Mouse (Mus musculus): ENCODE measurements around the gene Icos. TPM values are rescaled to one million over a fixed set of nuclear protein-coding genes. Genes with fewer than 3 reads are reported as not detected.
A peak's percentile ranks its signal among the peaks of the same experiment; 100 is the strongest.

Gene Icos
- polyA plus RNA-seq, 2 experiments from 2014 or later = 474 to 595 TPM

DNA sequence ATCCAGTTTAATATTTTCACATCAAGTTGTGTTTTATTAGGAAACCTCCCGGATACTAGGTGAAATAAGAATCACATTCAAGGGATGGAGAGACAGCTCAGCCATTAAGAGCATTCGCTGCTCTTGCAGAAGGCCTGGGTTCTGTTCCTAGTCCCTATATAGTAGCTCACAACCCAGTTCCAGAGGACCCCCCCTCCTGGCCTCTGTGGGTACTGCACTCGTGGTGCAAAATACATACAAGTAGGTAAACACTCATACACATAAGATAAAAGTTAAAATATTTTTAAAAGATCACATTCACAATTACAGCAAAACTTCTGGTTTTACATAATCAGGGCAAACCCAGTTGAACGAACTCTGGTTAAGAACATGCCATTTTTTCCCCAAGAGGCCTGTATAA is 15.6 kb upstream of the Icos start:
- ATAC-seq = no peak

DNA sequence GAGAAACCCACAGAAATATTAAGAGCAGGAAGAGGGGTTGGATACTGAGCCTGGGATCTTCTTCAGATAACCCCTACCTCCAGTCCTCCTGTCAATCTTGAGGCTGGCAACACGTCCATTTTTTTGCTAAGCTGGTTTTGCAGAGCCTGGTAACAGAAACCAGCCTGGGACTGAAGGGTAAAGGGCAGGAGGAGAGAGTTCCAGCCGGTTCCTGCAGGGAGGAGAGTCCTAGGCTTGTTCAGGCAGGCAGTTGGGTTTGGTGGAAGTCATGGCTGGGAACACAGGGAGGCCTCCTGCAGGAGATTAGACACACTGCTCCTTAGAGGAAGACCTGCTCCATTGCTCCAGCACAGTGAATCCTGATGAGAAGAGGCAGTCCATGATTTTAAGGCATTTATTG is 10.2 kb upstream of the Icos start:
- ATAC-seq = no peak

DNA sequence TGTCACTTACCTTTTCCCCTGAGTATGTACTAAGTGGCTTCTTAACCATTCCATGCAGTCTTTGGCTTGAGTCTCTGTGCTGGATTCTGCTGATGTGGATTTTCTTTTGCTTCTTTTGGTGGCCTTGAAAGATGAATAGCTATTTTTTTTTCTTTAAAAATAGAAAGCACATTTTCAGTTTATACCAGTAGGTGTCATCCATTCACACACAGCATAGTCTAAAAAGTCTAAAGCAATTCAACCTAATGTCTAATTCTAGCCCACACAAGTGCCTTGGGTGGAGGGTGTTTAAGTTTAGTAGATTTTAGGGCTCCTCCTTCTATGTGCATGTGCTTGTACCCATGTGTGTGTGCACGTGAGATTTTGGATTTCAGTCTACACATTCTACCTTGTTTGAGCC is 6.9 kb upstream of the Icos start:
- no peak for ATAC-seq

DNA sequence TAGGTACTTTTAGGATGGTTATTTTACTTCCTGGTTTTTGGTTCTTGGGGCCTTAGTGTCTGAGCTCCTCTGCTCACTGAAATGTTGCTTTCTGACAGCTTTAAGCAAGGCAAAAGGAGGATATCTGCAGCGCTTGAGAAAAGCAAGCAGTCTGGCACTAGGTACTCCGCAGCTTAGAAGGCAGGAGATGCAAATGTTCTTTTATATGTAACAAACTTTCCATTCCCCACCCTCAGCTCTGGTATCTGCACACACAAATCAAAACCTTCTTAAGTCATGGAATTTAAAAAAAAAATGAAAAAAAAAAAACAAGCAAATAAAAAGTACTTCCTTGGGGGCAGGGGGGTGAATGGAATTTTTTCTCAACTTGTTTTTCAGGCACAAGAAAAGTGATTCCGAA is 3.5 kb upstream of the Icos start:
- peak; percentile 12 for ATAC-seq

DNA sequence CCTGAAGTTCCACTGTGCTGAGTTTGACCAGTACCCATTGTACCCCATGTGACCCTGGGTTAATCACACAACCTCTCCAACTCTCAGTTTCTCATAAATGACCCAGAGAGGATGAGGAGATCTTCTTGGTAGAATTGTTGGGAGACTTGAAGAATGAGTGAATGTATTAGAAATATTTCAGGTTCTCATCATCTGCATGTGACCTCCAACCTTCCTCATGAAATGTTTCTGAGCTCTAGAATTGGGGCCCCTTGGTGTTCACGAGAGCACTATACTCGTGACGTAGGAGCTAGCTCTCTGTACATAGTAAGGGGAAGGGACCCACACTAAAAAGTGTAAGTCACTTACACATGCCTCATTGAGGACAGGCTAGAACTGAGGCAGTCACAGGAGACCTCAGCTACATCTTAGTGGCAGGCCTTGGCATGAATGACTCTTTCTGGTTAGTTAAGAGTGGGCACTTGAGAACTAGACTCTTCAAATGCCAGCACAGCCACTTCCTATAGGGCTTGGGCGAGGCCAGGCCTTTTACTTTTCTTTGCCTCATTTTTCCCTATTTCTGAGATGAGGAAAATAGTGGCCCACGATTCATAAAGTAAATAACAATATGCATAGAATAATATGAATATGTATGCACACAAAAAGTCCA is 2.0 kb upstream of the Icos start:
- no peak for ATAC-seq

DNA sequence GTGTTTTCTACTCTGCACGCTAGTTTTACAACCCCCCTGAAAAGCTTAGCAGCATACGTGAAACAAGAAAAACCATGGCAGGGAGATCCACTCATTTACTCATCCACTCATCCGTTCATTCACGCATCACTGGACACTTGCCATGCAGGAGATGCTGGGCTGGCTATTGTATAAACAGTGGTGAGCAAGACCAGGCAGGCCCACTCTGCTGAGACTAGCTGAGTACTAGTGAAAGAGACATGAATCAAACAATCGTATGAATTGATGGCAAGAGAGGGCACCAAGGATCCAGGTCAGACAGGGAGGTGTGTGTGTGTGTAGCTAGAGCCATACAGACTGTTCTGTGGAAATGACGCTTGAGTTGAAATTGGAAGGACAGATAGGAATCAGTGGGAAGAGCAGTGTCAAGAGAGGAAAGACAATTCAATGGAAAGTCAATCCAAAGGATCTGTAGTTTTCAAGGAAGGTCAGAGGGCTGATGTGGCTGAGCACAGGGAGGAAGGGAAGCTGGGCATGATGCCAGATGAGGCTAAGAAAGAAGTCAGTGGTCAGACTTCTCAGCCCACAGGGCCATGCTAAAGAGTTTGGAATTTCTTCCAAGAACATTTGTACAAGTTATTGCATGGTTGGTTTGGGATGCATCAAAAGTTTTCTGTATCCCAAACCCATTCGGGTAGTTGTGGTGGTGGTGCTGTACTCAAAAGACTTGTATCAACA is 1.6 kb downstream of the Icos start:
- ATAC-seq = no peak

DNA sequence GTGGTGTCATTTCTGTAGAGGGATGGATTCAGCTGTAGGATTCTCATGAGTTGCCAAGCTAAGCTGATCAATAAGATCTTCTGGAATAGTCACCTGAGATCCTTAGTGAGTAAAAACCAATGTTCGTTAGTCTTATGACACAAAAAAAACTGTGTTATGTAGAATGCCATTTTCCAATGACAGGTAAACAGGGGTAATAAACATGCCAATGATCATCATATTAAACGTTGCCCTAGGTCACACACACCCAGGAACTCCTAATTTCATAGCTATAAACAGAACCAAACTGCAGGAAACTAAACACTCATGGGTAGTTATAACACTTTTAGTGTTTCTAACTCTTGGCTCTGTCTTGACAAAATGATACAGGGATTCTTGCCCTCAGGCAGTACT is 2.1 kb downstream of the Icos start:
- ATAC-seq = no peak

DNA sequence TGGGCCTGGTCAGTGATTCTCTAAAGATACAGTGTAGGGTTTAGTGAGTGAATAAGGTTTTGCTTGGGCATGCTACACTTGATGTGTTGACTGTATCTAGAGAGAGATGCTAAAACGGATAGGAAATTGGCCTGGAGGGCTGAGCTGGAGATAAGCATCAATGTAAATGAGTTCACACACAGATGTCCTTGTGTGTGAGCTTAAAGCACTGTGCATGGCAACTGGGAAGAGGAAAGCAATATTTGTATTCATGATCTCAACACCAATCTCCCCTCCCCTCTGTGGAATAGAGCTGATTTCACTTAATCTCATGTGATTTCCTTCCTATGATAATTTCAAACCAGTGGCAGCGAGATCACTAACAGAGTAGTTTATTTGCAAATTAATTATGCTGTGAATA is 7.3 kb downstream of the Icos start:
- ATAC-seq = peak; percentile 45

DNA sequence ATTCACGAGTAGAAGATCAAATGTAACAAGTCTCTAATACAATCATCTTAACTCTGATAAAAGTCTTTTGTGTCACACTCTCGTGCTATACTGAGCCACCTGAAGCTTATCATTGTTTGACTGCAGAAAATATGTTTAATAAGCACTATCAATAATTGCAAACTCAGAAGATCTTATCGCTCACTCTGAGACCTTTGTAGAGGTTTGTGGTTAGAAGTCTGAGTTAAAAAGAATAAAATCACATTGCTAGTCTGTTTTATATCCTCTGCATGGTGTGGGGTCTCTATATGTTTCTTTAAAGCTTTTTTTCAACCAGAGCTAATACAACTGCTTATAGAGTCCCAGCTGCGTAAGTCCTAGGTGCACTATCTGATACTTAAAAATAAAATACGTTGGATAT is 8.4 kb downstream of the Icos start:
- ATAC-seq = peak; percentile 46

DNA sequence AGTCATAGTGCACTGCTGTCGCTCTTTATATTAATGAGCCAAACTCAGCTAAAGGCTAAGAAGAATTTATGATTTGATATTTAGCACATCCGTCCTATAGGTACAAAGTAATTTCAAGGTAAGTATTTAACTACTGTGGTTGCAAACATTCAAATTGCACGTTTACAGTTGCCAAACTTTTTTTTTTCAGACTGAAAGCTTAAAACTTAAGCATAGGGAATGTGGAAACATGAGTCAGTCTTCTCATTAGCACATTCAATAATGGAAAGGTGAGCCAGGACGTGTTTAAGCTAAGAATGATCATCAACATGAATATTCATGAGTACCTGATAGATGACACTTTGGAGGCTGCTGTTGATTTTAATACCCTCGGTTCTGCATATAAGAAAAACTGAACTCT is 11.4 kb downstream of the Icos start:
- ATAC-seq = no peak

DNA sequence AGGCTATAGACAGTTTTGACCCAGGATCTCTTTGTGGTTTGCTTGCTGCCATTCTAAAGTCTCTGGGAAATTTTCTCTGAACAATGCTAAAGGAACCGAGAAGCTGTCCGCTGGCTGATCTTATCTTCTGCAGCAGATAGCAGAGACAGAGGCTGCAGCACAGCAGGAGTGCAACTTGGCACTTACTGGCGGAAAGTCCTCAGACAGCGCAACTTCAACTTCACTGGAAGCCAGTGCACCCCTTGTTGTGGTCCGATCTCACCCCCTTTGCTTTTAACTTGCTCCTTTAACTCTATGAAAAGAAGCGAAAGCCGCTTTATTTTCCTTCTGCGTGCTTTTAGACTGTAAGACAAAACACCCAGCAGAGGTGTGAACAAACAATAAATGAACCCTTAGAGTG is 12.6 kb downstream of the Icos start:
- peak; percentile 7 for ATAC-seq

DNA sequence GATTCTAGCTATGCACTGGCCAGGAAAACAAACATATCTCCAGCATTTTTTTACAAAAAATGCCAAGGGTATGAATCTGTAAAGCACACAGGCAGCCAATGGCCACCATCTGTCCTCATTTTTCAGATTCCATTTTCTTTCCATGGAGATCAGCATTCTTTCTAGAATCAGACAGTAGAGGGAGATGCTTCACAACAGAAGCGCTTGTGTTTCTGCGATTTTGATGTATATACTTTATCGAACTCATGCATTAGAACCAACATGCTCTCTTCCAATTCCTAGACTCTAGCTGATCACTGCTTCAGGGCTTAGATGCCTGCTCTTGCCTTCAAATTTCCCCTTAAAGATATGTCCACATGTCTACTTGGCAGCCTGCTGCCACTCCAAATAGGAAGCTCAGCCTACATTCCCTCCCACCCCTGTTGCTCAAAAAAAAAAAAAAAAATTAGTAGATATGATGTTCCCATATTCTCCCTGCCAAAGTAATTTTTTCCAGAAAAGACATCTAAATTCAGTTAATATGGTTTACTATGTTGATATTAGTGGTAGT is 20.4 kb downstream of the Icos start:
- ATAC-seq = no peak

DNA sequence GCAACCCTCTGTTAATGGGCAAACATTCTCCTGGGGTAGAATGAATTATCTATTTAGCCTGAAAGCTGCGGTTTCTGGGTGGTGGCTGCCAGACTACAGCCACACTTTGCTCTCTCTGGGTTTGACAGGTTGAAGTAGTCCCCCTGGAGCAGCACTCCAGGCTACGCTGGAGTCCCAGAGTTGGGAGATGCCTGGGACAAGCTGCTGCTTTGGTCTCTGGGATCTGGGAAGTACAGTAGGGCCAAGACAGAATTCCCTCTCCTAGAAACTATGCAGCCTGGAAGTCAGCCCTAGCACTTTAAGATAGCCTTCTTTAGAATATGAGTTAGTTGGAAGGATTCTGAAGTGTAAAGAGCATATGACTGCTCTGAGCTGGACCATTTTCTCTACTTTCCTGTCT is 21.0 kb downstream of the Icos start:
- ATAC-seq = no peak

DNA sequence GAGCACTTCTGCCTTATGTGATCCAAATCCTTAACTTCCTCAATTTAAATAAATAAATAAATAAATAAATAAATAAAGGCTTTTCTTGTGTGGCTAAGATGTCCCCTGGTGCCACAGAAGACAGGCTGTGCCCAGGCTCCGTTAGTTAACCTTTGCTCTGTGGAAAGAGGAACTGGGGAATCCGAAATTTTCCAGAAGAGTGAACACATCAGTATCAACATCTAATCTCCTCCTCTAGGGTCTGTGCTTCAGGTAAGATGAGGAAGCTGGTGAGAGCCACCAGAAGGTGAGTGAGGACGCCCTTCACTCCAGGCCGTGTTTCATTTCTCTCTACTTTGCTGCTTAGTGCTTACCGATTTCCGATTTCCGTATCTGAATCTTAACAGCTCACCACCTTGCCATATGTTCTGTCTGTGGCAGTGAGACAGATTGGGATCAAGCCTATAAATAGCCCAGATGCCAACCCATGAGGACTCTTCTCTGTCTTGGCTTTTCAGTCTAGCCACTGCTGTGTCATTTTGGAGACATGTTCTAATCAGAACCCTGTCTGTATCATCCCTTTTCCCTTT is 24.1 kb downstream of the Icos start:
- no peak for ATAC-seq

DNA sequence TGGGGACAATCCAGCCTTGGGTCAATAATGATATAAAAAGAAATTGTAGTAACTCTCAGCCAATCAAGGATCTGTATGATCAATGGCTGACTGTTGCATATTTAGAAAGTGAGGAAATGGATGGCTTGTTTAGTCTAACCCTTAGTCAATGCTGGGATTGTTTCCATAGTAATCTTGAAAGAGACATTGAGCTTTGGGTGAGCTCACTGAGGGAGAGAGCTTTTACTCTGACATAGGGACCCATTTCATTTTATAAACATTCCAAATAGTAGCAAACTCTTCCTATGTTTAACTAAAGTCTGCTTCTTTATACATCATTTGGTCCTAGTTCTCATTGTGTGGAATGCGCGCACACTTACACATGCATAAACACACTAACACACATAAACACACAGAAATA is 28.5 kb downstream of the Icos start:
- ATAC-seq = no peak

DNA sequence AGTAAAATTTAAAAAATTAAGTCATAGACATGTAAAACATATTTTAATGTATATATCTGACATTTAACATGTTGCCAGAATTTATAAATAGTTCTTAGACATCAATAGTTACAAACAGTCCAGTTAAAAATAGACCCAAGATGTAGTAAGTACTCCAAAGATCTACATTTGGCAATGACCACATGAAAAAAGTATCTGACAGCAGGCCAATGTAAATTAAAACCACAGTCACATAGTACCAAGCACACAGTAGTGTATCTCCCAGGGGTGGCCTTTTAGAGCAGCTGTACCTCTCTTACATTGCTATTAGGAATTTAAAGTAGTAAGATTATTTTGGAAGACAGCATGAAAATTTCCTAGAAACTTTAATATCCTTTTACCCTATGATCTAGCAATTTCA is 29.8 kb downstream of the Icos start:
- no peak for ATAC-seq

DNA sequence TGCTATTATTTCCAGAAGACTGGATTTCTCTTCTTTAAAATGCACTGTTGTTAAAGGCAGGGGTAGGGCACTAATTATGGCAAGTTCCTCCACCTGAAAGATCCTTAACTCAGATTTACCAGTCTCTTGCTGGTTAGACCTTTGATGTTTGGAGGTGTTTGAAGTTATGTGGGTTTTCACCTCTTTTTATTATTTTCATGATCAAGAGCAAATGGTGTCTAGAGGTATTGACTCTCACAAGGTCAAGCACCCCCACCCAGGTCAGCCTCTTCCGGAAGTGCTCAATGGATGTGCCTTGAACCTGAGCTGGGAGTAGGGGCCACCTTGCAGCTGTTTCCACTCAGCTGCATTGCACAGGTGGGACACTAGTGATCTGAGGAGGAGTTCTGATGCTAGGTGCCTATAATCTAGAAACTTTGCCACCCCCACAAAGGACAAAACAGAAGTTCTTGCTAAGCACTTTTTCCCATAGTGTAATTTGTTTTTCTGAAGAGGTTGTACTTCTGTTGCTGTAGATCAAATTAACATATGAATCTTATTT is 38.9 kb downstream of the Icos start:
- peak; percentile 70 for ATAC-seq

DNA sequence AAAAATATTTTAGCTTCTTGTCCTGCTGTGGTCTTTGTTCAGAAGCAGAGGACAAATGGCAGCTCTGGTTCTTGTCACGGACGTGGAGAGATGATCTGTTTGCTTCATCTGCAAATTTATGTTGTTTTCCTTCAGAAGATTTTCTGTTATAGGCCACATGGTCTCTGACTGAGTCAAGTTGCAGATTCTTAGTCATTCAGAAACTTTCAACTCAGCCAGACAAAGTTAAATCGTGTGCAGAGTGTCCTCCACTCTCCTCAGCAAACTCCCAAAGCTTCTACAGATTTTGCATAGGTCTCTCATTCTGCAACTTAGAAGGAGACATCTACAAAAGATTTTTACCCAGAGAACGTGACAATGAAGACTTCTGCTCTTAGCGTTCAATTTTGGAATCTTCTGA is 49.0 kb downstream of the Icos start:
- ATAC-seq = peak; percentile 36

DNA sequence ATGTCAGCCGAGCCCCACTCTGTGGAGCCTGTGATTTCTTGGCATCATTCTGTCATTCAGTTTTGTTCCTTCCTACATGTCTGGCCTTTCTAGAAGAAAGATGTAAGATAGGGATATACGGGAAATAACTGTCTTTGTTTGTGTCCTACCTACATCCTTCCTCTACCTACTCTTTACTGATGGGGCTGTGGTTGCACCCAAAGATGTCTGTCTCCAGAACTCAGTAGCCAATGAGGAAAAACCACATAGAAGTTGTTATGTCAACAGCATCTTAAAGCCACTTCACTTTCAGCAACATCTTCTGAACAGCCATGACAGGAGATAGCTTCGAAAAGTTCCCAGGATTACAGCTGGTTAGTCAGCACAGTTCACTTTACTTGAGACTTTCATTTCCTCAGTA is 49.8 kb downstream of the Icos start:
- ATAC-seq = peak; percentile 53

DNA sequence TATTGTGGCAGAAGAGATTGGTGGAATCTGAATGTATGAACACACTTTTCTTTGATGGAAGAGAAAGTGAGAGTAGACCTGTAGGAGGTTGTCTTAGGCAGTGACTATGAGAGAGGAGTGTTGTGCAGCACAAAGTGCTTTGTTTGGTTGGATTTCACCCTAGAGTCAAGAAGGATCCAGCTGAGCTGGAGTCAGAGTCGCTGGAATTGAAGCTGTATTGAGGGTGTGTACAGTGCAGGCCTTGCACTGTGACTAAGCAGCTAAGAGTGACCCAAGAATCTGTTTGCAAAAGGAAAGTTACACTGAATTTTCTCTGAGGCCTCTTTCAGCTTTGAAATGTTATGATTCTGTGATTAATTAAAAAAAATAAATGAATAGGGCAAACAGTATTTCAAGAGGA is 52.2 kb downstream of the Icos start:
- no peak for ATAC-seq

DNA sequence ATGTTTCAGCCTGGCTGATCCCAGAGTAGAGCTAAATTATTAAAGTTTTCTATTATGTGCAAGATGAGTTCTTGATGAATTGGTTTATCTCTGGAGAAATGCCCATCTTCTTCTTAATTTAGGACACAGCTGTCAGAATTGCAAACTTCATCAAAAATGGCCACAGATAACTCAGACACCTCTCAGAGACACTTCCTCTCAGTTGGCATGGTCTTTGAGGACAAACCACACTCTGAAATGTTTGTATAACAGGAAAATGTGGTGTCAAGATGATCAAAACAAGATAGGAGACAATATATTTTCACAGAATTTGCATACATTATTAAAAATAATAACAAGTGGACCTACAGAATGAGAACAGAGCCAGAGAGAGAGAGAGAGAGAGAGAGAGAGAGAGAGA is 52.8 kb downstream of the Icos start:
- ATAC-seq = peak; percentile 53

DNA sequence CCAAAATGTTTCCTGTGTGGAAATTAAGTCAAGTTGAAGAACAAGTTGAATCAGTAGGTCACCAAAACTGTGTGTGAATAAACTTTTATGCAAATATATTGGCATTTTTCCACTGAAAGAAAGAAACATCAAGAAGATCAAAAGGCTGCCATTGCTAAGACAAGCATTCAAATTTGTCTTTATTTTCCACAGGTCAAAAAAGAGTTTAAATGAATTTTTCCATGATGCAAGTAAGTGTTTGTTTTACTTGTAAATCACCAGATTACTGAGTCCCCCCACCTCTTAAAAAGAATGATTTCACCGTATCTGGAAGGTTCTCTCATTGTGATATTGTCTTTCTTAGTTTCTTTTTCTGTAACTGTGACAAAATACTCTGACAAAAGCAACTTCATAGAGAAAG is 57.5 kb downstream of the Icos start:
- ATAC-seq = peak; percentile 45

DNA sequence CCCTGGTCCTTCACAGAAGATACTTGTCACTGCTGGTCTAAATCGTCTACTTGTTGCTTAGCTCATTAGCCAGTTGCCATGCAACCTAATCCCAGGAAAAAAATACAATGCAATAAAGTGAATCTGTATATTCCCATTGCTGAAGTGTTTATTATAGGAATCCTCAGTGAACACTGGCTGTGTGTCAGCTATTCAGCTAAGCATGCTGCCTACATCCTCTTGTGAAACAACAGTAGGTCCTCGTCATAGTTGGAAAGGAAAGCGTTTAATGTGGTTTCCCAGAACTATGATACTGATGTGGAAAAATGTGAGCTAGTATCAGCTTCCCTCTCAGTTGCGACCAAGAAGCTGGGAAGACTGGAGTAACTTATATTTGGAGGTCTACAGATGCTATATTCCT is 60.5 kb downstream of the Icos start:
- no peak for ATAC-seq

DNA sequence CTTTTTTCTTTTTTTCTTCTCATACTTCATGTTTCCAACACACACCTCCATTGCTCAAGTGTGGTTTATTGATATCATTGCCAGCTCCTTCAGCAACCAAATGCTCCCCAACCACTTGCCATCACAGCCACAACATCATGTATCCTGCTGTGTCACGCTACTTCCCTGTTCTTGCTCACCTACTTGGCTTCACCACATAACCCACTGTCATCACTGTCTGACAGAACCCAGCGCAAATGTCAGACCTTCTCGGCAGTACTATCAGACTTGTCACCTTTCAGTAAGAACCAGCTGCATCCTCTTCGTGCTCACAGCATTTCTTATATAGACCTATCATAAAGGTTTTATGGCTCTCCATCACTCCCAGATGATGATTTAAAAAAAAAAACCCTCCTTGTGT is 61.6 kb downstream of the Icos start:
- ATAC-seq = no peak

All from activated CD4-positive, CD25-positive, alpha-beta regulatory T cell, adult 4 months (primary cell).